Mouse (Mus musculus) E14TG2a.4 (cell line): ENCODE data around the gene Foxn3.

Experiments
- CTCF ChIP-seq: conservative IDR thresholded peaks from 2 replicates; pipeline ENCODE4 v1.5.1; 2014; ENCODE audit warnings: low read length
- POU5F1 ChIP-seq: IDR thresholded peaks from 2 replicates; pipeline ENCODE4 v1.6.1; 2014; ENCODE audit warnings: low read length, borderline replicate concordance

DNA sequence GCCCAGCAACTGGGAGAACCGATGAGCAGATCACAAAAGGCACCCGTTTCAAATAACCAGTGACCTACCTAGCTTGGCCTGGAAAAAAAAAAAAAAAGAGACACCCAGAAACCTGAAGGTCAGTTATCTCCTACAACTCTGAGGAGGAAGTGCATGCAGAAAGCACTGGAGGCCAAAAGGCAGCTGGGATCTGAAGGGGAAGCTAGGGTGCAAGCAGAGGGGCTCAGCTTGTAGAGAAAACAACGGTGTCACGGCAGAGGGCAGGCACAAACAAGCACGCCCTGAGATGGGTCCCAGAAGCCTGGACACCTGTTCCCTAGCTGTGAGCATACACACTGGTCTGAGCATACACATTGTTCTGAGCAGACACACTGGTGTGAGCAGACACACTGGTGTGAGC, 253.4 kb downstream of the Foxn3 start:
- TF ChIP-seq CTCF (no peak), POU5F1 (no peak)
